Mouse (Mus musculus): Measurements from ENCODE around the gene Tfap2e.

DNA sequence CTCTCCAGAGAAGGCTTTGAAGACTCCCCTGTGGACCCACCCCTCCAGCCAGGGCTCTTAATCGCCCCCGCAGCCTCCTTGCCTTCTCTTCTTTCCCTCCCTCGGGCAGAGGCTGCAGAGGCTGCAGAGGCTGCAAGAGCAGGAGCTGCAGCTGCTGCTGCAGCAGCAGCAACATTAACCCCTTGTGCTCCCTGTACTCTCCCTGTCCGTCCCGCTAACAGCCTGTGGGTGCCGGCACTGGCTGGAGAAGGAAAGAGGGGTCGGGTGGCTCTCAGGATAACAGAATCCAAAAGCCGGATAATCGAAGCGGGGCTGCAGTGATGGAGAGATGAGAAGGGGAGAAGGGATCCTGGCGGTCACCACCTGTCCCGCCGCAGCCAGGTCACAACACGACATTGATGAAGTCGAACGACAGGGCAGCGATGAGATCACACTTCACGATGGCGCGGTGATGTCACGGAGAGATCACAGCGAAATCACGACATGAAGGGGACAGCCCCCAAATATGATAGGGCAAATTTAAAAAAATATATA, 16.6 kb upstream of the Tfap2e start:
- TF ChIP-seq CTCF (IDR thresholded peaks at IDR 0.05; ENCODE audit: control insufficient read depth, insufficient read depth, insufficient replicate concordance, low read depth, low read length) (no peak), POLR2A (IDR thresholded peaks at IDR 0.05; ENCODE audit: control insufficient read depth, low read depth, low read length) (0 out of 2 replicates have a peak, but pooled peaks have one; percentile 26)
